10 mouse cellular contexts compared by ENCODE assay signal in the genomic region with DNA sequence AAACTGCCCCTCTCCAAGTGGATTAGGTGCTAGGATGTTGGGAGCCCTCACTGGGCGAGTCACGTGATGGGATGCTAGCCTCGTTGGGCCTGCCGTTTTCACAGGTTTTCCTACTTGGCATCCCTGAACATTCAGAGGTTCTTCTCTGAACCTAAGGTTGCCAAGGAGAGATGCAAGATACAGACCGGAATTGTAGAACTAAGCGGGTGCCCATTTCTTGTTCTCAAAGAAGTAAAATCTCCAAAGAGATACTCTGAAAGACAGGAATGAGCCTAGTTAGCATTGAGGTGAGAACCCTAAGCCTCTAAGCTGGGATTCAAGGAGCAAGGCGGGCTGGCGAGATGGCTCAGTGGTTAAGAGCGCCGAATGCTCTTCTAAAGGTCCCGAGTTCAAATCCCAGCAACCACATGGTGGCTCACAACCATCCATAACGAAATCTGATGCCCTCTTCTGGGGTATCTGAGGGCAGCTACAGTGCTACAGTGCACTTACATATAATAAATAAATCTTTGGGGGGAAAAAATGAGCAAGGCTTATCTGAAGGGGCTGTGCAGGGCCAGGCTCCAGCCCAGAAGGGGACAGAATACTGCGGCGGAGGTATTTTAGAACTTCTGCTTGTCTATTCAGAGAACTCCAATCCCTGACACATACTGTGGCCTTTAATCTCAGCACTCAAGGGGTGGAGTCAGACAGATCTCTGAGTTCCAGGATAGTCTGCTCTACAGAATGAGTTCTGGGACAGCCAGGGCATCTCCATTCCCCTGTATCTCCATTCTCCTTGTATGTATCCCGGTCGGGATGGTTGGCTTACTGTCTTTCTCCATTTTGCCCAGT. TPM values are rescaled to one million over a fixed set of nuclear protein-coding genes. Genes with fewer than 3 reads are reported as not detected.
DNase-seq lines count a peak whose midpoint lies in the region; ATAC-seq and TF ChIP-seq lines count a peak whose summit lies in the region.
"Had no signal": no experiment of that assay in that cellular context is flagged by ENCODE, and none has a peak within 500 bp of the region (broad histone marks: within the 10 kb centered on the region; RNA-seq: fewer than 3 reads in every experiment).

No protein-coding gene starts in this region.

- peak overlapping the region in 1 of 3 experiments; percentile 46 for H3K4me3 ChIP-seq in CH12.LX (replicated peaks in 1 of 3; ENCODE audit: low read depth in 2 of 3, low read length in 2 of 3, poor library complexity in 1 of 3)
- H3K4me3 ChIP-seq in forebrain, postnatal 0 days (ENCODE audit: low read depth, low read length) = no peak overlapping the region
- H3K4me3 ChIP-seq in liver, embryonic 16.5 days (ENCODE audit: low read depth, low read length) = peak overlapping the region; percentile 55
- H3K4me3 ChIP-seq in left cerebral cortex, adult 2 months = no peak overlapping the region

- no peak for TF ChIP-seq POLR2A in CH12.LX (IDR thresholded peaks at IDR 0.05; ENCODE audit: low read depth, low read length)

- H3K9ac ChIP-seq in CH12.LX (ENCODE audit: insufficient read depth, low read depth) = no peak overlapping the region
- 0 out of 2 replicates have a peak overlapping the region, but pooled peaks have one; percentile 10 for H3K9ac ChIP-seq in forebrain, postnatal 0 days
- H3K9ac ChIP-seq in liver, embryonic 16.5 days (ENCODE audit: low read depth, low read length) = no peak overlapping the region

- dilution Hi-C loops in CH12.LX (cut with MboI; ENCODE audit: extremely low pct_ligation_motif_present, extremely low pct_unique_long_range_greater_than_20kb, low sequenced_read_pairs) = no loop called here

- H3K9me3 ChIP-seq in CH12.LX (replicated peaks; ENCODE audit: low read length) = no peaks in the 10 kb centered on the region
- no peaks in the 10 kb centered on the region for H3K9me3 ChIP-seq in forebrain, postnatal 0 days (ENCODE audit: low read length)
- H3K9me3 ChIP-seq in liver, embryonic 16.5 days (replicated peaks; ENCODE audit: control insufficient read depth, low read length) = no peaks in the 10 kb centered on the region

- no peak for TF ChIP-seq RAD21 in CH12.LX (IDR thresholded peaks at IDR 0.05; ENCODE audit: low read depth, low read length)

- in situ Hi-C loops in CH12.LX (cut with MboI; ENCODE audit: low pct_ligation_motif_present, low pct_unique_long_range_greater_than_20kb, low sequenced_read_pairs) = no loop called here

- no peak for TF ChIP-seq EP300 in CH12.LX (IDR thresholded peaks at IDR 0.05; ENCODE audit: low read length)

- no peaks in the 10 kb centered on the region for H3K36me3 ChIP-seq in CH12.LX (replicated peaks in 1 of 2; ENCODE audit: control insufficient read depth in 1 of 2, insufficient read depth in 1 of 2, low read length in 1 of 2)
- H3K36me3 ChIP-seq in forebrain, postnatal 0 days (ENCODE audit: insufficient read depth) = no peaks in the 10 kb centered on the region
- H3K36me3 ChIP-seq in liver, embryonic 16.5 days (ENCODE audit: control insufficient read depth, insufficient read depth) = no peaks in the 10 kb centered on the region

- ATAC-seq in forebrain, postnatal 0 days = no peak
- ATAC-seq in liver, embryonic 16.5 days (ENCODE audit: low read depth) = no peak

- no peaks in the 10 kb centered on the region for H3K79me2 ChIP-seq in CH12.LX (replicated peaks; ENCODE audit: control insufficient read depth, extremely low read depth, insufficient read depth, poor library complexity, severe bottlenecking)

- intact Hi-C loops in heart, postnatal 25 days (cut with DNase I) = no loop called here
- intact Hi-C loops in left cerebral cortex, adult 2 months (cut with DNase I) = no loop called here

- WGBS in forebrain, postnatal 0 days = 87% methylated on average over 16 of the region's 16 CpGs
- 67% methylated on average over 16 of the region's 16 CpGs for WGBS in liver, embryonic 16.5 days (ENCODE audit: insufficient replicate concordance)

- peaks cover 6 to 8% of the 10 kb centered on the region in 2 experiments for H3K4me1 ChIP-seq in CH12.LX (ENCODE audit: control insufficient read depth in 1 of 2, insufficient read depth in 2 of 2)
- peaks cover 9% of the 10 kb centered on the region; the same call in 1 of the 2 replicates for H3K4me1 ChIP-seq in forebrain, postnatal 0 days (ENCODE audit: insufficient read depth)
- peaks cover 11% of the 10 kb centered on the region for H3K4me1 ChIP-seq in liver, embryonic 16.5 days (ENCODE audit: control insufficient read depth, low read depth, low read length)

- peak; percentile 75 for DNase-seq in heart, adult 11 months
- DNase-seq in heart, postnatal 25 days (ENCODE audit: low spot score) = no peak
- no peak for DNase-seq in CH12.LX (ENCODE audit: extremely low read depth)
- no peak for DNase-seq in forebrain, postnatal 0 days
- DNase-seq in adrenal gland, adult 8-10 months = no peak
- no peak for DNase-seq in layer of hippocampus, postnatal 36 days
- no peak for DNase-seq in left cerebral cortex, adult 2 months (ENCODE audit: extremely low spot score in 1 of 2, low spot score in 2 of 2)
- DNase-seq: gastrocnemius, postnatal 10 days; thymus, adult 18-20 months had no signal

- no peak for TF ChIP-seq CTCF in CH12.LX (conservative IDR thresholded peaks at IDR 0.05 in 1 of 2, IDR thresholded peaks at IDR 0.05 in 1 of 2; ENCODE audit: low read depth in 2 of 2, low read length in 2 of 2)
- no peak for TF ChIP-seq CTCF in forebrain, postnatal 0 days (IDR thresholded peaks at IDR 0.05; ENCODE audit: low read depth)
- no peak for TF ChIP-seq CTCF in left cerebral cortex, adult 2 months (IDR thresholded peaks at IDR 0.05)

- no peaks in the 10 kb centered on the region for H3K27me3 ChIP-seq in CH12.LX (replicated peaks)
- no peaks in the 10 kb centered on the region for H3K27me3 ChIP-seq in forebrain, postnatal 0 days (ENCODE audit: insufficient read depth, low read length)
- no peaks in the 10 kb centered on the region for H3K27me3 ChIP-seq in liver, embryonic 16.5 days (ENCODE audit: control insufficient read depth, insufficient read depth, low read depth, low read length)

- H3K27ac ChIP-seq in CH12.LX (ENCODE audit: insufficient read depth, low read depth) = no peak overlapping the region
- peak overlapping the region; percentile 72 for H3K27ac ChIP-seq in forebrain, postnatal 0 days (ENCODE audit: low read depth, low read length)
- H3K27ac ChIP-seq in liver, embryonic 16.5 days (ENCODE audit: low read length) = no peak overlapping the region
- H3K27ac ChIP-seq in left cerebral cortex, adult 2 months = no peak overlapping the region

- H3K4me2 ChIP-seq in CH12.LX (ENCODE audit: insufficient read depth, low read depth, poor library complexity, severe bottlenecking) = peak overlapping the region; percentile 76
- peak overlapping the region; percentile 55 for H3K4me2 ChIP-seq in forebrain, postnatal 0 days (ENCODE audit: low read depth)
- peak overlapping the region; percentile 67 for H3K4me2 ChIP-seq in liver, embryonic 16.5 days (ENCODE audit: low read depth, low read length)

TF ChIP-seq in CH12.LX, 34 proteins besides CTCF, POLR2A, EP300 and RAD21:
- TF ChIP-seq GABPA (IDR thresholded peaks at IDR 0.05; ENCODE audit: insufficient replicate concordance, low read depth, low read length) (no peak), ZC3H11A (IDR thresholded peaks at IDR 0.05; ENCODE audit: low read depth, low read length) (no peak), TBP (conservative IDR thresholded peaks at IDR 0.05; ENCODE audit: low read depth, low read length) (no peak), MYC (IDR thresholded peaks at IDR 0.05; ENCODE audit: low read depth, low read length) (no peak), USF2 (conservative IDR thresholded peaks at IDR 0.05; ENCODE audit: low read depth, low read length) (no peak), CHD2 (IDR thresholded peaks at IDR 0.05; ENCODE audit: low read length) (no peak), JUND (conservative IDR thresholded peaks at IDR 0.05; ENCODE audit: low read depth, low read length) (no peak), POLR2AphosphoS2 (IDR thresholded peaks at IDR 0.05; ENCODE audit: low read depth, low read length) (no peak), ZKSCAN1 (IDR thresholded peaks at IDR 0.05; ENCODE audit: borderline replicate concordance, low read depth, low read length) (no peak), KAT2A (IDR thresholded peaks at IDR 0.05; ENCODE audit: insufficient replicate concordance, low read length) (no peak), MXI1 (IDR thresholded peaks at IDR 0.05; ENCODE audit: low read depth, low read length) (no peak), ELF1 (IDR thresholded peaks at IDR 0.05; ENCODE audit: low read depth, low read length) (no peak), MEF2A (IDR thresholded peaks at IDR 0.05; ENCODE audit: borderline replicate concordance, low read depth, low read length) (no peak), ZMIZ1 (IDR thresholded peaks at IDR 0.05; ENCODE audit: low read depth, low read length) (no peak)

RNA-seq across cellular contexts. Expression of a gene that starts 37.0 kb away (rescaled TPM):
- 10 to 100 TPM; 27.9 to 35.2 TPM for total RNA-seq in heart, postnatal 25 days (2021)
- total RNA-seq in CH12.LX (2012; rRNA removed) (87.6 and 109 TPM in 2 replicates), CH12.LX (2014; rRNA removed) (114 and 128 TPM in 2 replicates)
- polyA plus RNA-seq in CH12.LX (2012; ENCODE audit: insufficient read length, low read depth) = 94.2 and 99.5 TPM in 2 replicates
- total RNA-seq in forebrain, postnatal 0 days (2014; rRNA removed) = 135 and 155 TPM in 2 replicates
- polyA plus RNA-seq in forebrain, postnatal 0 days (2015; fragmentation: Nextera tagmentation; extraction: Ambion mirVana) = 70.1 and 88.9 TPM in 2 replicates
- polyA plus RNA-seq in liver, embryonic 16.5 days (2015; fragmentation: Nextera tagmentation; extraction: Ambion mirVana) = 49.4 and 50.5 TPM in 2 replicates
- 10 to 100 TPM; 62.6 to 94.5 (median 80.2) TPM for total RNA-seq in adrenal gland, adult 8-10 months (2022)
- total RNA-seq in layer of hippocampus, postnatal 36 days (2021) = 100 to 1,000 TPM; 119 TPM
- total RNA-seq in left cerebral cortex, adult 2 months (2021) = 100 to 1,000 TPM; 116 to 120 TPM
